Mouse (Mus musculus): Measurements from ENCODE around the gene Fam71e2.

DNA sequence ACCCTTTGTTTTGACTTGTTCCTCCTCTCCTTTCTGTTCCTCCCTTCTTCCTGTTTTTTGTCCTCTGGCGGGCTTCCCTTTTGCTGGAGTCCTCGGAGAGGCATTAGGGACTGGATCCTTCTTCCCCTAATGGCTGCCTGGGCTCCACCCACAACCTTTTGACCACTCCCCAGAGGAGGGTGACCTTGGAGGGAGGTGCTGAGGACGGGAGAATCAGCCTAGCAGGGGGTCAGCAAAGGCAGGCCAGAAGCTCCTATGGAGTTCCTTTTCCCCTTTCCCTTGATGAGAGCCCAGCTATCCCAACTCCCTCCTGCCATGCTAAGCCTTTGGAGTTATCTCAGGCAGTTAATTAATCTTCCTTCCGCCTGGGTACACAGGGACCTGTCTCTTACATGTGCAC lies 30.0 kb downstream of the Fam71e2 start:
- TF ChIP-seq CHD2 (IDR thresholded peaks at IDR 0.05; ENCODE audit: low read length), result no peak
- TF ChIP-seq ELF1 (IDR thresholded peaks at IDR 0.05; ENCODE audit: low read depth, low read length), result no peak
- TF ChIP-seq CTCF (IDR thresholded peaks at IDR 0.05 in 2 of 3, conservative IDR thresholded peaks at IDR 0.05 in 1 of 3; ENCODE audit: control insufficient read depth in 1 of 3, insufficient read depth in 1 of 3, low read depth in 2 of 3, low read length in 3 of 3, poor library complexity in 1 of 3, severe bottlenecking in 1 of 3), result no peak
- TF ChIP-seq MEF2A (IDR thresholded peaks at IDR 0.05; ENCODE audit: extremely low read depth, insufficient replicate concordance, low read depth, low read length, poor library complexity, severe bottlenecking), result no peak
- no peak for TF ChIP-seq ZC3H11A (IDR thresholded peaks at IDR 0.05; ENCODE audit: low read depth, low read length)
